Mouse (Mus musculus) right cerebral cortex, postnatal 25 days (tissue): ENCODE measurements around the gene U2surp.

ENCODE experiments used
- DNase-seq: peaks from one replicate; pipeline ENCODE4 v3.0.0; 2022

Gene U2surp

DNA sequence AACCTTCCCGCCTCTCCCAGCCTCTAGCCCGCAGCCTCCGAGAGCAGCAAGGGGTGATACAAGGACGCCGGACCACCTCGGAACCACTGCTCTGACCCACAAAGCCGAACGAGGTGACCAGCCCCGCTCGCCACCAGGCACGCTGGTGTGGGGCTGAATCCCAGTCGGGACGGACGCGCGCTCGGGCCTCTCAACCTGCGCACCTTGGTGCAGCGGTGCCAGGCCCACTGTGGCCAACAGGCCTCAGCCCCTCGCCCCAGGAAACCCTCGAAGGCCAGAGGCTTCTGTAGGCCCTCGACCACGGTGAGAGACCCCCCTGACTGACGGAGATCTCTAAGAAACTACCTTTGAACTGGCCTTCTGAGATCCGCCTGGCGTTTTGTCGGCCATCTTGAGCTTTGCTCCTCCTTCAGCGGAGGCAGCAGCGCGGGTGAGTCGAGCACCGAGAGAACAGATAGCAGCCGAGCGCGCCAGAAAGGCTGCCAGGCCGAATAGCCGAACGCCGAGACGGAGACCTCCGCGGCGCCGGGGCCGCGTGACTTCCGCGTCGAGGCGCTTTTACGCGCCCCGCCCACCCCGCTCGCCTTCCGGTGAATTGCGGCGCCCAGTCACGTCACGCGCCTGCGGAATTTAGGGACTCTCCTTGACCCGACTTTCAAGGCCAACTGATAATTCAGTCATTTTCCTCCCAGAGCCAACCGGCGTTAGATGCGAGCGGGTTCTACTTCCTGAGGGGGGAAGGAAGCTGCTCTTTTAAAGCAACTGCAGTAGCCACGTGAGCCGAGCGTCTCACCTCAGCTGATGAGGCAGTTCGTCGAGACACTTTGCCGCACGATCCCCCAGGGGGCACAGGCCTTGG is at the start of gene U2surp:
U2surp (minus strand) TSS at position 525 of the 859 bp plus-strand sequence.
- peak; percentile 97 for DNase-seq

DNA sequence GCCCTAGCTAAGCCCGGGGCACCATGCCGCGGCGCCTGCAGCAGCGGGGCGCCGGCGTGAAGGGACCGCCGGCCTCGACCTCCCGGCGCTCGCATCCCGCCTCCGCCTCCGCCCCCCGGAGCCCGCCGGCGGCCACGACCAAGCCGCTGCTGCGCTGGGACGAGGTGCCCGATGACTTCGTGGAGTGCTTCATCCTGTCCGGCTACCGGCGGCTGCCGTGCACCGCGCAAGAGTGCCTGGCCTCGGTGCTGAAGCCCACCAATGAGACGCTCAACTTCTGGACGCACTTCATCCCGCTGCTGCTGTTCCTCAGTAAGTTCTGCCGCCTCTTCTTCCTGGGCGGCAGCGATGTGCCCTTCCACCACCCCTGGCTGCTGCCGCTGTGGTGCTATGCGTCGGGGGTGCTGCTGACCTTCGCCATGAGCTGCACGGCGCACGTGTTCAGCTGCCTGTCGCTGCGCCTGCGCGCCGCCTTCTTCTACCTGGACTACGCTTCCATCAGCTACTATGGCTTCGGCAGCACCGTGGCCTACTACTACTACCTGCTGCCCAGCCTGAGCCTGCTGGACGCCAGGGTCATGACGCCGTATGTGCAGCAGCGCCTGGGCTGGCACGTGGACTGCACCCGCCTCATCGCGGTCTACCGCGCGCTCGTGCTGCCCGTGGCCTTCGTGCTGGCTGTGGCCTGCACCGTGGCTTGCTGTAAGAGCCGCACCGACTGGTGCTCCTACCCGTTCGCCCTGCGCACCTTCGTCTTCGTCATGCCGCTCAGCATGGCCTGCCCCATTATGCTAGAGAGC is 48.3 kb upstream of the U2surp start:
- DNase-seq = peak; percentile 75

DNA sequence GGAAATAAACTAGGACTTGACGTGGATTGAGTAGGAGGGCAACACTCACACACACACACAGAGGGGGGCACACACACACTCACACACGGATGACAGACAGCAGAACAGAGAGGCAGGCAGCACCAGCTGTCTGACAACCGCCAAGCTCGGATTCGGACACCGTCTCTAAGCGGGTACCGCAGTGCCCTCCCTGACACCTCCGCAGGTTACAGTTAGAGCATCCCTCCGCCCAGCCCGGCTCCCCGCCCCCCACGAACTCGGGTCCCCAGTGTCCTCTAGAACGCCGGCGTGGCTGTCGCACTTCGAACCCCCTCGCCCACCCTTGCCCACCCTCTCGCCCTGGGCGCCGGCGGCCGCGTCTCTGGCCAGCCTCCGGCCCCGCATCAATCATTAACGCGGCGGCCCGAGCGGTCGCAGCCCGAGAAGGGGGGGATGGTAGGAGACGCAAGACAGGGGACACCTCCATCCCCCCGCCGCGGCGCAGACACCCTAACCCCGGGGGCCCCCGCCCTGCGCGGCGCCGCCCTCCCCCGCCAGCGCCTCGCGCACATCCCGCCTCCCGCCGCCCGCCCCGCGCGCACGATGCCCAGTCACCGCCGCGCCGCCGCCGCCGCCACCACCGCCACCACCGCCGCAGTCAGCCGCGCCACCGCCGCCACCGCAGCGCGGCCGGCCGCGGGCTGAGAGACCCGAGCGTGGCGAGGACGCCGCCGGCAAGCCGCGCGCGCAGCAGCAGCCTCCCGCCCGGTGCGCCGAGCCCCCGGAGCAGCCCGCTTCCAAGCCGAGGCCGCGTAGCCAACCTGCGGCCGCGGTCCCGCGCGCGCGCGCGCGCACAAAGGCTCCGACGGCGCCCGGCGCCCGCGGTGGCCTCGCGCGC is 47.5 kb upstream of the U2surp start, which contains the start of gene Paqr9:
Paqr9 (plus strand) TSS at position 599 of the 877 bp plus-strand sequence.
- peak; percentile 71 for DNase-seq

DNA sequence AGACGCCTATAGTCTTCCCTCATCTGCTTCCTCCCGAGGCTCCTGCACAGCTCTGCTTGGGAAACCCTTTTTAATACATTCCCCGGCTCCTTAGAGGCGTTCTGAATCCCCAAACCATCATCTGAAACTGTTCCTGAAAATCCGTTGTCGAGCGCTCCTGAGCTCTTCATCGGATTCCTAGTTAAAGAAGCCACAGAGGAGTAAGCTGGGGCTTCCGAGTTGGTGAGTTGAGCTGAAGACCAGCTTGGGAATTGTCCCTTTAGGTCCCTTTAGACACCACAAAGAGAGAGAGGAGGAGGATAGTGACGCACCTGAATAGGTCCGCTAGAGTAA is 46.9 kb upstream of the U2surp start:
- DNase-seq = no peak

DNA sequence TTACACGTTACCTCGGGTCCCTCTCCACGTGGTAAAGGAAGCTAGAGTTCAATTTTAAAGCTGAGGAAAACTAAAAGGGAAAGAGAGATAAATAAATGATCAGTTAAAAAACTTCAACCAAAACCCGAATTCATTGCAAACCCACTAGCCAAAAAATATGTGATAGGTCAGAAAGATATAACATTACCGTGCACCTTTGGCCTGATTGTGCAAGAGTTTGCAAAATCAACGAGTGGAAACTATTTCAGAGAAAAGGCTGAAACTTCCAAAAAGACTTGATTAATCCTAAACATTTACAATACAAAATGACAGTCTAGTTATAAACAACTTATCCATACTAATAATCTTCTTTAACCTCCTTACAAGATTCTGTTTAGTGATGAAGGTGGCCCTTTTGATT is 45.9 kb upstream of the U2surp start:
- no peak for DNase-seq

DNA sequence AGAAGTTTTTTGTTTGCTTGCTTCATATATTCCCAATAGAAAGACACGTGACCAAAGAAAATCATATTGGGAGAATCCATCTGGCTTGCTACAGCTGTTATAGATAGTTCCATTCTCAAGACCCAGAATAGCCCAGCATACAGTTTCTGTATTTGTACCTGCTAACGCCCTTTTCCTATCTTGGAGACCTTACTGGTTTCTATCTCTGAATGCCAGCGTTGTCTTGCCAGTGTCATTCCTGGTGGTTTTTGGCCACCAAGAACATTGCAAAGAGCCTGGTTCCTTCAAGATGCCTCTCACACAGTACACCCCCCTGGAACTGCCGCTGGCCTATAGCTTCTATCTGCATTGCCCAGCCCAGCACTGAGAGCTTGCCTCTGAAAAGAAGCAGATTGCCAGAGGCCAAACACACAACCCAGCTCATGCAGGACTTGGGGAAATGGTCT is 44.3 kb upstream of the U2surp start:
- DNase-seq = no peak

DNA sequence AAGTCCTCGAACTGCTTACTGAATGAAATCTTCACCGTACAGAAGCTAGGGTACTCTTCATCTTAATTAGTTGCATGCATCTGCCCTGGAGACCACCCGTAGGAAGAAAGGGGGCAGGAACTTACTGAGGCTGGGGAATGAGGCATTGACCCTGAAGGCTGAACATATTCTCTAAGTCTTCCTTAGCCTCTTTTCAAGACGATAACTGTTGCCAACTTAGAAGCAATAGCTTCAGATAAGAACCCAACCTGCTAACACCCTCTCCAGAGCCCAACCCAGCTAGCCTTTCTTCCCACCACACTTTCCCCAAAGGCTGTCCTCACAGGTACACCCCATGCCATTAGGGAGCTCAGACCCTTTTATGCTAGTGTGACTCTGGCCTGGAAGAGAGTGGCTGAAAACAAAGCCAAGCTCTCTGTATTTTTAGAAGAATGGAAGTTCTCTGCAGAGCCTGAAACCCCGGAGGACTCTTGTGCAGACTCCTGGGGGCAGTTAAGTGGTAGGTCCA is 43.5 kb upstream of the U2surp start:
- no peak for DNase-seq

DNA sequence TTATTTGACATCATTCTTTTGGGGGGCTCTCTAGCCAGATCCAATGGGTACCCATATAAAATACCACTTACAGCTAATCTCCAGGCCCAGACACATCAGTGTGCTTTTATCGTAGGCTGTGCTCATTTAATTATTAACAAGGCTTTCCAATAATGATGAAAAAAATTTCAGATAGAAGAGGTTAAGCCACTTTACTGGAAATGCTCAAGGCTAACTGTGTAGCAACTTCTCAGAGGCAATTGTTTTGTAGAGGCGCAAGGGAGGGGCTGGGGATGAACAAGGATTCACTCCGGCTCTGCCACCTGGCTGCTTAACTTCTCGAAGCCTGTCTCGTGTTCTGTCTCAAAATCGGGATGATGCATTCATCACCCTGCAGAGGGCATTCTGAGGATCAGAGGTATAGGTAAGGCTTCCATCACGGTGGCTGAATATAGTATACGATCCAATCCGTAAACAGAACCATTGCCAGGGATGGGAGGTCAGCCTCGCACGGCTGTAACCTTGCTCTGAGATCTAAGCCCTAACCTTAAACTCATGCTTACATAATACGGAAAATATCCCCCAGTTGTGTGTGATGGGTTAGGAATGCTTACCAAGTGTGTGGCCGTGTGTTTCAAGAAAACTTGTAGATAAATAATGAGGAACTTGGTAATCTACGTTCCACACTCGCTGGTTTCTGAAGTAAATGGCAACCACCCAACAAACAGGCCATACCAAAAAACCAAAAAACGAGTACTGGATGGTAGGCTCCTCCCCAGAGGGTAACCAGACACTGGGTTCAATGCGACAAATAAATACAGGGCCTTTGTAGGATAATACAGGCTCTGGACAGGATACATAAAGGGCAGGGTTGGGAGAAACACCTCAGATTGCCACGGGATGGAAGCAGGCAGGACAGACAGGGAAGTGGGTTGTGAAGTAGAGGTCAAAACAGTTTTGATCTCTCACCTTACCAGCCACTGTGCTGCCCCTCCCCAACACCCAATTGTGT is 42.7 kb upstream of the U2surp start:
- no peak for DNase-seq

DNA sequence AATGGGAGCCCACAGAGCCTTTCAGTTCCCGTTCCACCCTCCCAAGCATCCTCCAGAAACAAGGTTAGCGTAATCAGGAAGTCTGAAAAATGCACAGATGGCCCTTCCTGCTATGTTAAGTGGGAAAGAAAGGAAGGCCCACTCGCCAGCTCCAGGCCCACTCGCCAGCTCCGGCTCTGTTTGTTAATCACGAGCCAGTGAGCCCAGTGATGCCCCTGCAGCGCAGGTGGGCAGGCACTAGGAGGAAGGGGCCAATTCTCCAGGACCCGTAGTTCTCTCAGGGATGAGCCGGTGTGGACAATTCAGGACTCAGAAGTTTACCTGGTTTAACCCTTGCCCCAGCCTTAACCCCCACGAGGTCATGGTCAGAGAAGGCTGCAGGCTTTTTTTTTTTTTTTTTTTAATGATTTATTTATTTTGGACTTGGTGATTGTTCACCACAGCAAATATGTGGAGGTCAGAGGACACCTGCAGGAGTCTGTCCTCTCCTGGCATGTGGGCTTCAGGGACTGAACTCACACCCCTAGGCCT is 40.4 kb upstream of the U2surp start:
- DNase-seq = peak; percentile 28

DNA sequence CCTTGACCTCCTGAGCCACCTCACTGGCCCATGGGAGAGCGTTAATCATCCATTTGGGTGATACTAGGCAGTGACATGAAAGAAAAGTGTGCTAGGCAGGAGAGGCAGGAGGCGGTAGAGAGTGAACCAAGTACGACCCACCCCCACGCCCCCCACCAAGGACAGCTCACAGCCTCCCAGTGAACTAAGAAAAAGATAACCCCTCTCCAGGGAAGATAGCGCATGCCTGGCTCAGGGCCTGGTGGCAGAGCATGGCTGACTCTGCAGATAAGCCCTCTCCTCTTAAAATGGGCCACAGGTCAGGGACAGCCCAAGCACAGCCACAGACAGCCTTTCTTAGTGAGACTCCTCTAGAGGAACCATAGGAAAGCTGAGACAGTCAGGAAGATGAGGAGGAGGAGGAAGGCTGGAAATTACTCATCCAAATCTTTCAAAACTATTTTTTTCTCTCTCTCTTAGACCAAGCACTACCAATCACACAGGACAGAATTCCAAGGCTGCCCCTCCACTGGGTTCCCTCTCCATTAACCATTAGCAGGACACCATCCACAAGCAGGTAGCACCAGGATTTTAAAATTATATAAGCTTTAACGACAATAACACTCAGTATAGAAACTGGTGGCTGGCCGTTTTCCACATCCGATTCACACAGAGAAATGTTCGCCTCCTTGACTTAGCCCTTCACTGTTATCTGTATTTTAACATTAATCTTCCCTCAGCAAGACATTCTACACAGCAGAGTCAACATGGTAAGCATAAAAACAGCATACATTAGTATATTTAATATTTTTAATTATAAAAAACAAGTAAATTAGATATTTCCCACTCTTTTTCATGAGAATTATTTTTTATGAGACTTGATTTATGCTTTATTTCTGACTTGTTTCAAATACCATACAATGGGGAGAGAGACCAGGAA is 39.3 kb upstream of the U2surp start:
- DNase-seq = no peak

DNA sequence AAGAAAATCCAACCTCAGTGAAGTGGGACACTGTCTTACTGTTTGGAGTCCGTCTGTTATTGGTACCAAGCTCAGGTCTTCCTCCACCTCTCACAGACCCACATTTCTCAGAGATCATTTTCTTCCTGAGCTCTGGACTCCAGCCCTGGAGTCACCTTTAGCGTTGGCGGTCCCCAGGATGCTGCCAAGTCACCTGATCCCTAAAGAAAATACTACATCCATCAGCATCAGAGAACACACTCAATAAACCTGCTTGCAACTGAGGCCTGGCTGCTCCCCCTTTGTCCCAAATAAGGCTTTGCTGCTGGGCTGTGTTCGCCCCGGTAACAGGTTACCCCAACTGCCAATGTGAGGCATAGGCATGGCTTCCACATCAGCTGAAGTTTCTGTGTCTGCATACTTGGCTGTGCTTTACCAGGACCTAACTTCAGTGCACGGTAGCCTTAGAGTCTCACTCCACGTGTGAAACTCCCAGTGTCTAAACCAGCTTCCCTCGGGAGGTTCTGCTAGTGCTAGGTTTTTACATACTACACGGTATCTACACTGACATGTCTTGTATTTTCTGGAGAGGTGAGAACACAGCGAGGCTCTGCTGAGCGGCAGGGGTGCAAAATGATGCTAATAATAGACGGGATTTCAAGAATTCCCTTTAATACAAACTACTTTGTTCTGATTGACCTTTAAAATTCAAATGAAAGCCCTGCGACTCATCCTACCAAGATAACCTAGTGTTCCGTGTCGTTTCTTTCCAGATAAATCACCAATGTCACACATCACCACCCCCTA is 38.0 kb upstream of the U2surp start:
- DNase-seq = no peak

DNA sequence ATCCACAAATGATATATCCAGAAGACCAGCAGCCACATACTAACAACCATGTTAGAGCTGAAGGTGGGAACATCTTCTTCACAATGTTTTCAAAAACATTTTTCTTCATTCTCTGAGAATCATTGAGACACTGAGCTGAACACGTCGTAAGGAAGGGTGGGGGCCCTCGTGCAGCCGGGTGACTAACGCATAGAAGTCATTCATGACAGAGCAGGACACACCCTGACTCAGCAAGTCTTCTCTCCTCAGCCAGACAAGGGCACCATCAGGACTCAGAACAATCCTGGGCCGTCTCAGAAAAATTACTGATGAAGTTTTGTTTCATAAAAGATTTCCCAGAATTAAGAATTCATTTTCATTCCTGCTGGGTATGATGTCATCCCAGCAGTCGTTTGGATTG is 34.9 kb upstream of the U2surp start:
- no peak for DNase-seq

DNA sequence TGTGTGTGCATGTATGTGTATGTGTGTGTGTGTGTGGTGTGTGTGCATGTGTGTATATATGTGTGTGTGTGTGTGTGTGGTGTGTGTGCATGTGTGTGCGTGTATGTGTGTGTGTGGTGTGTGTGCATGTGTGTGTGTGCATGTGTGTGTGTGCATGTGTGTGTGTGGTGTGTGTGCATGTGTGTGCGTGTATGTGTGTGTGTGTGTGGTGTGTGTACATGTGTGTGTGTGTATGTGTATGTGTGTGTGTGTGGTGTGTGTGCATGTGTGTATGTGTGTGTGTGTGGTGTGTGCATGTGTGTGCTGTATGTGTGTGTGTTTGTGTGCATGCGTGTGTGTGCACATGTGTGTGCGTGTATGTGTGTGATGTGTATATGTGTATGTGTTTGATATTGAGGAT is 32.8 kb upstream of the U2surp start:
- no peak for DNase-seq

DNA sequence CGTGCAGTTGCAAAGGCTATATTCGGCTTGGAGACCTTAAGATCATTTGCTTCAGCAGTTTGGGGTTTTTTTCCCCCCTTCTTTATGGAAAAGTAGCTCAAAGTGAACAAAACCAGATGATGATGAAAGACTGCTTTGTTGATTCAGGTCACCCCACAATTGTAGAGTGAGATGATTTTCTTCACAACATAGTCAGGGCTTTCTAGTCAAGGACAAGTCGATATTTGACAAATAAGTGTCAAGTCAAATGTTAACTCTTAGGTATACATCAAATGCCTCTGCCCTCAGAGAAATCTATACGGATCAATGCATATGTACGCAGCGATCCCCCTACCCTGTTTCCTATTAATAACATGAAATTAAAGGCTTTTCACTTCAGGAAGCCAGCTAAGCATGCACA is 30.7 kb upstream of the U2surp start:
- DNase-seq = no peak

DNA sequence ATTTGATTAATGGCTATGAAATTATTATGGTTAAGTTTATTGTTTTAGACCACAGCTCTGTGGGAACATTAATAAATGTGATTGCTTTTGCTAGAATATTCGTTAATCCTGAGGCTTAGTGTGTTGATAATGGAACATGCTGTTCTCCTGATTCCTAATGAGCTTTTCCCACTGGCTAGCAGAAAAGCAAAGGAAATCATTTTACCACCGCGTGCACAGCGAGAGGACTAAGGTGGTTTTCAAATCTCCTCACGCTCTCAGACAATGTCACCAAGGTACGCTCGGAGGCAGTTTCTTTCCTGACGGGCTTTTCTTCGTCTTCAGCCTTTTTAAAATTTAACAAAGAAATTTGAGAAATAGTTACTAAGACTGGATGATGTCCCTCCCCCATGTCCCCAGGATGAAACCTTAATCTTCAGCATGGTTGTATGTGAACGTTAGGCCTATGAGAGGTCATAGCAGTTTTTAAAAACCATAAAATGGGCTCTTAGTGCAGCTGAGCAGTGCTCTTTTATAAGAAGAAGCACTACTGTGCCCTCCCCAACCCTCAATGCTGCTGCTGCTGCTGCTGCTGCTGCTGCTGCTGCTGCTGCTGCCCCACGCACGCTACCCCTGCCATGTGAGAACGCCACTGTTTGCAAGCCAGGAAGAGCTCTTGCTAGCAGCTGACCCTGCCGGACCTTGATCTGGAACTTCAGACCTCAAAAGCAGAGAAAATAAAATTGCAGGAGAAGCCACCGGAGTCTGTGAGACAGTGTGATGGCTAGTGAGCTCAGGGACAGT is 30.0 kb upstream of the U2surp start:
- DNase-seq = no peak

DNA sequence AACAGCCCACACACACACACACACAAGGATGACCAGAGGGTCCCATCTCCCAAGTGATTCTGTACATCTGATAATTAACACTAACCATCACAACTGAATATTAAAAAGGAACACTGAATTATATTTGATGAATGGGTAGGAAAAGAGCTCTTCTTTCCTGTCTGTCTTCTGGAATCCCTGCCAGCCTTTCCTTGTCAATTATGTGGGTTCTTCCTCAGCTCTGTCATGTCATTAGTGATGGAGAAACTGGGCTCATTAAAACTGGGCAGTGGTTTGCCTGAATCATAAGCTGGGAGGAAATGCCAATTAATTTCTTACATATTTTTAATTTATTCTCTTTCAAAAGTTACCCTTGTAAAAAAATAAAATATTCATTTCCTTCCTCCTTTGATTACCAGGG is 29.4 kb upstream of the U2surp start:
- no peak for DNase-seq

DNA sequence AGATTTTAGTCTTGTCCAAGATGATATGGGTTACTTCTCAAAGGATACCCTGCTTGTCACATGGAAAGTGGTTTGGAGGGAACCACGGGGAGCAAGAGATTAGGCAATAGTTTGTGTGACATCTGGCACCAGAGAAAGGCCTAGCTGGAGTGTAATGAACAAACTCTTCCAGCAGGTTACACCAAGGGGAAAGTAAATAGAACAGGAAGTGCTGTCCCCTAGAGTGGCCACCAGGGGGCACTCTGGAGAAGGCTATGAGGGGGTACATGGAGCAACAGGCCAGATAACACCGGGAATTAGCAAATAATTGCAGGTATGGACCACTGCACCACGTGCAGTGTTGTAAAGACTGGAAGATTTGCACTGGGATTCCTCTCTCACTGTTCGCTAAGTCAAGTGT is 28.7 kb upstream of the U2surp start:
- DNase-seq = no peak

DNA sequence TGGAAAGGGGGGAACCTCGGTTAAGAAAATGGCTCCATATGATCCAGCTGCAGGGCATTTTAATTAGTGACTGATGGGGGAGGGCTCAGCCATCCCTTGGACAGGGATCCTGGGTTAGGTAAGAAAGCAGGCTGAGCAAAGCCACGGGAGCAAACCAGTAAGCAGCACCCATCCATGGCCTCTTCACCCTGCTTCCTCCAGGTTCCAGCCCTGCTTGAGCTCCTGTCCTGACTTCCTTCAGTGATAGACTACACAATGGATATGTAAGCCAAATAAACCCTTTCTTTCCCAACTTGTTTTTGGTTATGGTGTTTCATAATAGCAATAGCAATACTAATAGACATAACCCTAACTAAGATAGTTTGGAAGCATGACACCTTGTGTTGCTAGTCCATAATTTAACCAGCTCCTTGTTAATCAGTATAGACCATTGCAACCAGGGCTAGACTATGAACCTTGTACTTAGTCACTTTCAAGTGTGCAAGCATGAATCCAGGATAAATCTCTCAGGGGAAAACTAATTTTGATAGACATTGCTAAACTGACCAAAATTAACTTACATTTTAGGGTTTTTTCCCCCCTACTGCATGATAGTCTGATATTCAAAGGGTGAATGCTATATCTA is 27.5 kb upstream of the U2surp start:
- DNase-seq = no peak
